Mouse (Mus musculus) adrenal gland, postnatal 14 days (tissue): ENCODE measurements around the gene Clec16a. TPM values are rescaled to one million over a fixed set of nuclear protein-coding genes. Genes with fewer than 3 reads are reported as not detected.
A peak's percentile ranks its signal among the peaks of the same experiment; 100 is the strongest.

Experiments used
- DNase-seq: peaks from one replicate; pipeline ENCODE4 v3.0.0; 2021; ENCODE audit warnings: mixed read lengths
- total RNA-seq: library from RNA; stranded (reverse); gene quantifications from 2 replicates; pipeline ENCODE4 v1.2.3, GENCODE M21; 2021

The Clec16a gene
- total RNA-seq, 1 experiment from 2014 or later, result 42.8 TPM

- DNase-seq, result no peak
Observed at GRCm38 (mm10) chr16:10642857-10643633, 97.9 kb downstream of the Clec16a start.

- DNase-seq, result no peak
Observed at GRCm38 (mm10) chr16:10644238-10644637, 99.1 kb downstream of the Clec16a start.

DNA sequence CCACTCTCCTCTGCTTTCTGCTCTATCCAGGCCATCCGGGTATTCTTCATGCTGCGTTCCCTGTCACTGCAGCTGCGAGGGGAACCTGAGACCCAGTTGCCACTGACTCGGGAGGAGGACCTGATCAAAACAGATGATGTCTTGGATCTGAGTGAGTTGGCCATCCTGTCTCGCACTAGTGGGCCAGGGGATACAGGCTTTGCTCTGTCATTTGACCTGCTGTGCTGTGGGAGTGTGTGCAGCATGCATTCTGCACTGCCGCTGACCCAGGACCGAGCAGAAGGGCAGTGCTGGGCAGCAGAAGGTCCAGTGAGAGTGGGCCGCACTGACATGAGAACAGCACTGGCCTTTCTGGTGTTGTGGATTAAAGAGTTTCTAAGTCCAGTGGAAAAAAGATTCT, 99.6 kb downstream of the Clec16a start:
- no peak for DNase-seq

DNA sequence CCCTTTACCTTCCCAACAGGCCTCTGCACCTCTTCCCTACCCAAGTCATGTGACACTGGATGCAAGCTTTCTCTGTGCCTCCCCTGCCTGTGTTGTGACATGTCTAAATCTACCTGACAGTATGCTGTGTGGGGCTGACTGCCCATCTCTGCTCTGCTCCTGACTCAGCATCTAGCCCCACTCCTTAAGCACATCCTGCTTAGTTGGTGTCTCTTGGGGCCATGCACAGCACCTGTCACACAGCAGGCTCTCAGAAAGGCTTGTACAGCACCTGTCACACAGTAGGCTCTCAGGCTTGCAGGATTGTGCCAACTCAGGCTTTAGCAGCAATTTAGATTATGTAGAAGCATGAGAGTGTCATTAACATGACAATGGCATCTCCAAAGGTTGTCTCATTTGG, 106.7 kb downstream of the Clec16a start:
- no peak for DNase-seq

DNA sequence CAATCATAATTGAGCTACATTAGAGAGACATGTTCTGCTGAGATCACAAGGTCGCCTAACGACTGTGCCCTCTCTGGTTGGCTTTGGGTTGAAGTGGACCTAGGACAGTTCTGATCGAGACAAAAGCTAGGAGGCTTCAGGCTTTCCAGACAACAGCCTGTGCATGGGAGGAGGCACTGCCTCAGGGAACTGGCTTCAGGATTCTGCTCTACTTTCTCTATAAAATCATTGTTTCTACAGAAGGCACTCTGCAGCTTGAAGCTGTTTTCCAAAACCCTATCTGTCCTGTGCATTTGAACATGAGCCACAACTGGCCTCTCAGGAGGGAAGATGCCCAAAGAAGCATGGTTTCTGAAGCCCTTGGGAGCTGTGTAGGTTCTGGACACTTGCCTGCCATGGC, 107.8 kb downstream of the Clec16a start:
- DNase-seq, result no peak

DNA sequence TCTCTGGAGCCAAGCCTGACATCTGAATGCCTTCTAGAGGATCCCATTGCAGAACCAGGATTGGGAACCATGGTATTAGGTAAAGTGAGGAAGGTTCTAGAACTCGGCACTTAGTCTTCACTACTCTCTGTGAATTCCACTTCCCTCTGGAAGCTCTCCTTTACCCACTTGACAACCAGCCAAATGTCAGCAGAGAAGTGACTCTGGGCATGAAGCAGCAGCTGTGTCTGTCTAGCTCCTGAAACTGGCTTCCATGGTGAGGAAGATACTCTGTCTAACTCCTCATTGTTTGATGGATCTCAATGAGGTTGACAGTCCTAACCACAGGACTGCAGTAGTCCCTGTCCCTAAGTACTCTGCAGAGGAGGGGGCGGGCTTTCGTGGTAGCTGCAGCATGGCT, 110.1 kb downstream of the Clec16a start:
- DNase-seq, result no peak

DNA sequence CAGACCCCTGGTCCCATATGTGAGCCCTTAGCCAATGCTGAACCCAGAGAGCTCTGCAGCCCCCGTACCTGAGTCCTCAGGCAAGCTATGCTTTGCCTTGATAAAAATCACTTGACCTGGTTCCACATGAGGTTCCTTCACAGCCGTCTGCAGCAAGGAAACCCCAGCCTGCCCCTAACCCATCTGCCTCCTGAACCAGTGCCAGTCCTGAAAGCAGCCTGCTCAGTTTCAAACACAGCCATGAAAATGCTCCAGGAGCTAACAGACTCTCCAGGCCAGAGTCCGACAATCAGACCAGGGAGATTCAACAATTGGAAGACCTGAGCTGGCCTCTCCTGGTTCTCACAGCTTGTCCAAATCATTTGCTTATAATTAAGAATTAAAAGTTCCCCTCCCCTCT, 110.8 kb downstream of the Clec16a start:
- no peak for DNase-seq

DNA sequence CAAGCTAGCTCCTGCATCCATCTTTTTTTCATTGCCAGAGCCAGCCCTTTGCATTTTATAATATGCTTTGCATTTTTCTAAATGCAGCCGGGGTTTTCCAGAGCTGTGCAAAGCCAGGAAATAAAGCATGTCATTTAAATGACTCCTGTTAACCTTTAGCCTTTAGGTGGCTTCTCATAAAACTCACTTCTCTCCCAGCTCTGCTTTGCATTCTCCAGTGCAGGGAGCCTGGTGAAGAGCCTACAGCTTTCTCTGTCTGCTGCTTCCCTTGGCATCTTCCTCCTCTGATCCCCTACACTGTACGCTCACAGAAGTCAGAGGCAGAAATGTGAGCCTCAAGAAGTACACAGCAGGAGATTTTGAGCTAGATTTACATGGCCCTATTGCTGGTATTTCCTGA, 111.3 kb downstream of the Clec16a start:
- no peak for DNase-seq

DNA sequence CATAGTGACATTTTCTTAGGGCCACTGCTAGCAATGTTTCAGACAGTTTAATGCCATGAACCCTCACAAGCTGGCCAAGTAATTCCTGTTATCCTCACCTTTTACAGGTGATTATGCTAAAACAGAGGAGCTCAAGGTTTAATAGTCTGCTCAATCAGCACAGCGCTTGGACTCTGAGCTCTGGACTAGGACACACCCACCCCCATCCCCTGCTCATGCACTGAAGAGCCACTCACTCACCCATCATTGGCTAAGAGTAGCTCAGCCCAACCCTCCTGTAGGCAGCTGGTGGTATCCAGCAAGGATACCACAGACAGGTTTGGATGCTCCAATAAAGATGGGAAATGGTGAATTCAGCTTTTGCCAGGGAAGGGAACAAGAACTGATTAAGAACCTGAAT, 111.8 kb downstream of the Clec16a start:
- no peak for DNase-seq

- no peak for DNase-seq
Observed at GRCm38 (mm10) chr16:10659211-10659610, 114.1 kb downstream of the Clec16a start.

GRCm38 (mm10) chr16:10660526-10660925, 115.4 kb downstream of the Clec16a start:
- peak; percentile 52 for DNase-seq

GRCm38 (mm10) chr16:10661385-10661784, 116.2 kb downstream of the Clec16a start:
- no peak for DNase-seq

- no peak for DNase-seq
Observed at GRCm38 (mm10) chr16:10663890-10664731, 119.0 kb downstream of the Clec16a start.

- DNase-seq, result peak; percentile 69
Observed at GRCm38 (mm10) chr16:10664921-10665894, 120.1 kb downstream of the Clec16a start.

DNA sequence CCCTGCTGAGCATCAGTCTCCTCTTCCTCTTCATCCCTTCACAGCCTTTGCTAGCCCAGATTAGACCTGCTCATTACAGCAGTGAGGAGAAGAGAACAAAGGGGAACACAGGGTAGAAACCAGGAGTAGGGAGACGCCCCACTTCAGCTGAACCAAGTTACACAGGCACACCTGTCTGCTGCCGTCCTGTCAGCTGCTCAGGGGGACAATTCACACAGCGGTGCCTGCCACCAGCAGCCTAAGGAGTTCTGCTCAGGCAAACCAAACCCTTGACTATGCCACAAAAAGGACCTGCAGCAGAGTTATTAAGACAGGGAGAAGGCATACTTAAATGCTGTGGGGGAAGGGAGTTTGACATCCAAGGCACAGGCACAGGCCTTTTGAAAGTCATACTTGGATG, 121.6 kb downstream of the Clec16a start:
- no peak for DNase-seq

- no peak for DNase-seq
Observed at GRCm38 (mm10) chr16:10668453-10668852, 123.3 kb downstream of the Clec16a start.

- peak; percentile 39 for DNase-seq
Observed at GRCm38 (mm10) chr16:10668991-10669703, 124.0 kb downstream of the Clec16a start.

DNA sequence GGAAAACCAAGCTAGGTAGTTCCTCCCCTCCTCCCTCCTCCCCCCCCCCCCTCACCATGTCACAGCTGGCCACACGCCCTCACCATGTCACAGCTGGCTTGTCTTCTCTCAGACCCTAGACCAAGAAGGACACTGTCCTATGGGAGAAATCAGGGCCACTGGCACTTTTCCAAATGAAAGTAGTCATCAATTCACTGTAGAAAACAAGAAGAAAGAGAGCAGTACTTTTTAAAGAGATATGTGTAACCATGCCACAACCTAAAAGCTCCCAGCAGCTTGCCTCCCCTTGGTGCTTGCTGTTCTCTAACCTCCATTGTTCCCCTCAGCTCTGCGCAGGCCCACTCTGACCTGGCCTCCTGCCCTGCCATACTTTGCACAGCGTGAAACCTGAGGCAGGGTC, 124.8 kb downstream of the Clec16a start:
- DNase-seq, result no peak

DNA sequence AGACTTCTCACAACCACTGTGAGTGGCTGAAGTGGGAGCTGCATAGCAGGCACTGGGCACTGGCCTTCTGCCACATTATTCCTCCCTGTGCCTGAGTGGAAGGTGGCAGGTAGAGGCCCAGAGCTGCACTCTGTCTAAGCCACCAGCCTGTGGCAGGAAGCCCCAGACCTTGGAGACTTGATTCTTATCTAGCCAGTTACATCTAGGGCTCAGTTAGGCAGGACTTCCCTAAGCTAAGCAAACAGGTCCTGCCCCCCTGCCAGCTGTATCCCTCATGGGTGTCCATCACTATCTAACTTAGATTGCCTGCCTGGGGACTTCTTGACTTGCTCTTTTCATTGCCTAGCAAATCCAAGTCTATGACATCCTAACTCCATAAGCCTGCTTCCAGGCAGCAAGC, 127.4 kb downstream of the Clec16a start:
- DNase-seq, result no peak

DNA sequence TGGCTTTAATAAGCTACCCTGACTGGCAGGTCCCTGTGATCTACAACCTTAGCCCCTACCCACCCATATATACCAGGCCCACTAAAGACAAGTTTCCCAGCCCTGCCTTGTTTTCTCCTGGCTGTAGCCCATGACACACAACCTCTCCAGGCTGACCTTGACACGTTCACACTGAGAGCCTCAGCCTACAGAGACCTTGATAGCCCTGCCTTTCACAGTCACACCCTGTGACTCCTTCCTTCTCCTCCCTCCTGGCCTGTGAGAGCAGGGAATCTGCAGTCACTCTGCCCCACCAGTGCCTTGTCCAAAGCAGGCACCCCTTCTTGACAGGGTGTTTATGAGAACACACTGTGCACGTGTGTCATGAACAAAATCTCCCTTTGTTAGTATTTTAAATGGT, 128.9 kb downstream of the Clec16a start:
- peak; percentile 59 for DNase-seq

DNA sequence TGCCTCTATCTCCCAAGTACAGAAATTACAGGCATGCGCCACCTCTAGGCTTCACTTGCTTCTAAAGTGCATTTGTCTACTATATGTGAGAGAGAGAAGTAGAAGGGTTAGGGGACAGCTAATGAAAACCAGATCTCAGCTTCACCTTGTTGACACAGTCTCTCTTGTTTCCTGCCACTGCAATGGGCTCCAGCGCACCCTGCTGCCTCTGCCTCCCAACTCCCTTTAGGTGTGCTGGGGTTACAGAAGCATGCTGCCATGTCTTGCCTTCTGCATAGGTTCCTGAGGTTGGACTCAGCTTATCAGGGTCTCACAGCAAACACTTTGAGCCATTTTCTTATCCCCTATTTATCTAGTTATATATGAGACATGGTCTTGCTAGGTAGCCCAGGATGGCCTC, 129.8 kb downstream of the Clec16a start:
- DNase-seq, result no peak

GRCm38 (mm10) chr16:10675612-10676011, 130.5 kb downstream of the Clec16a start:
- no peak for DNase-seq
